Mouse (Mus musculus) midbrain, postnatal 0 days (tissue): ENCODE results near the gene Gsx1. TPM values are rescaled to one million over a fixed set of nuclear protein-coding genes. Genes with fewer than 3 reads are reported as not detected.

Experiments
- ATAC-seq: fragments of 200-750 bp; cut with Nextera tagmentation; 2 replicates; pipeline ENCODE4 v1.8.0; 2017; ENCODE audit warnings: moderate number of reproducible peaks, mild to moderate bottlenecking, moderate TSS enrichment, moderate library complexity; ENCODE audit not compliant: low FRiP score
- DNase-seq: peaks from one replicate; pipeline ENCODE4 v3.0.0-alpha.2; 2015; ENCODE audit warnings: low spot score
- H3K27ac ChIP-seq: fragments of 300-500 bp; sonication (generic); 2 replicates; pipeline ENCODE4 v1.5.1; 2014; ENCODE audit warnings: low read depth, mild to moderate bottlenecking, low read length, mixed read lengths
- H3K27me3 ChIP-seq: fragments of 300-500 bp; sonication (generic); 2 replicates; pipeline ENCODE4 v1.6.1; 2014; ENCODE audit warnings: low read length, control low read depth, mixed read lengths; ENCODE audit not compliant: insufficient read depth
- H3K36me3 ChIP-seq: fragments of 300-500 bp; sonication (generic); 2 replicates; pipeline ENCODE4 v1.6.1; 2014; ENCODE audit warnings: low read length, control low read depth, mixed read lengths; ENCODE audit not compliant: insufficient read depth
- H3K4me1 ChIP-seq: fragments of 300-500 bp; sonication (generic); 2 replicates; pipeline ENCODE4 v1.6.1; 2014; ENCODE audit warnings: mild to moderate bottlenecking, control low read depth, antibody characterized with exemption, low read length, mixed read lengths; ENCODE audit not compliant: insufficient read depth
- H3K4me2 ChIP-seq: fragments of 300-500 bp; sonication (generic); 2 replicates; pipeline ENCODE4 v1.6.1; 2014; ENCODE audit warnings: low read depth, mild to moderate bottlenecking, low read length, mixed read lengths; ENCODE audit not compliant: poor library complexity, severe bottlenecking
- H3K4me3 ChIP-seq: fragments of 300-500 bp; sonication (generic); 2 replicates; pipeline ENCODE4 v1.5.1; 2014; ENCODE audit warnings: low read depth, mild to moderate bottlenecking, low read length, moderate library complexity
- H3K9ac ChIP-seq: fragments of 300-500 bp; sonication (generic); replicated peaks from 2 replicates; pipeline ENCODE4 v1.6.1; 2014; ENCODE audit warnings: mild to moderate bottlenecking, low read length, moderate library complexity, mixed read lengths; ENCODE audit not compliant: poor library complexity, severe bottlenecking
- H3K9me3 ChIP-seq: fragments of 300-500 bp; sonication (generic); 2 replicates; pipeline ENCODE4 v1.6.1; 2016; ENCODE audit warnings: low read length, control low read depth
- CTCF ChIP-seq: IDR thresholded peaks from 2 replicates; pipeline ENCODE4 v1.5.1; 2016; ENCODE audit warnings: antibody characterized with exemption, mild to moderate bottlenecking
- WGBS: fragments of 180-500 bp; shearing (Covaris S2); extraction: QIAGEN DNeasy Blood & Tissue Kit; methylation state at CpG from one replicate; pipeline ENCODE4 v1.1.7; 2014; 5-methylcytosine and 5-hydroxymethylcytosine counted together
- polyA plus RNA-seq: library from polyadenylated mRNA; unstranded; fragments of >200 nt; fragmentation: Nextera tagmentation; extraction: Ambion mirVana; gene quantifications from 2 replicates; pipeline ENCODE4 v1.2.1, GENCODE M21; 2015
- total RNA-seq: library from RNA; depleted of rRNA; stranded (reverse); fragments of >200 nt; gene quantifications from 2 replicates; pipeline ENCODE4 v1.2.3, GENCODE M21; 2014

Gsx1 gene
- total and polyA plus RNA-seq, 2 experiments from 2014 or later: 2.3 to 3.0 TPM

DNA sequence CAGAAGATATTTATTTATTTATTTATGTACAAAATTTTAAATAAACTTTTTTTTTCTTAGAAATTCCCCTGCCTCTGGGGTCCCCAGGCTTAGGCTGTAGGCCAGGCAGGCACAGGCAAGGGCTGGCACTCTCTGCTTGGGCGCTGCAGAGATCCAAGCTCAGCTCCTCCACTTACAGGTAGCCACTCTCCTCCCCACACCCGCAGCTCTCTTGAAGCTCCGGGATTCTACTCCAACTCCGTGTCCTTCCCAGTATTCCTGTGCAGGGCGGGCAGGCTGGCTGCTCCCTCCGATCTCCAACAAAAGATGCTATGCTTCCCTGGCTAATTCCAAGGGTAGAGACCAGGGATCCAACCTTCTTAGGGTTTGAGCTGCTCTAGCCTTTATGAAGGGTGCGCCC lies 2.4 kb downstream of the Gsx1 start:
- DNase-seq (no peak), ATAC-seq (no peak)
- peaks cover 5% of the 10 kb centered on the region for H3K4me1 ChIP-seq
- H3K36me3 ChIP-seq: no peaks in the 10 kb centered on the region
- WGBS: 4% methylated on average over 7 of the region's 7 CpGs
- H3K4me3 ChIP-seq: 0 out of 2 replicates have a peak overlapping the region, but pooled peaks have one; percentile 3
- peaks cover 75% of the 10 kb centered on the region for H3K27me3 ChIP-seq
- no peak overlapping the region for H3K9ac ChIP-seq
- H3K4me2 ChIP-seq: no peak overlapping the region
- no peak overlapping the region for H3K27ac ChIP-seq
- TF ChIP-seq CTCF: no peak
- H3K9me3 ChIP-seq: no peaks in the 10 kb centered on the region

DNA sequence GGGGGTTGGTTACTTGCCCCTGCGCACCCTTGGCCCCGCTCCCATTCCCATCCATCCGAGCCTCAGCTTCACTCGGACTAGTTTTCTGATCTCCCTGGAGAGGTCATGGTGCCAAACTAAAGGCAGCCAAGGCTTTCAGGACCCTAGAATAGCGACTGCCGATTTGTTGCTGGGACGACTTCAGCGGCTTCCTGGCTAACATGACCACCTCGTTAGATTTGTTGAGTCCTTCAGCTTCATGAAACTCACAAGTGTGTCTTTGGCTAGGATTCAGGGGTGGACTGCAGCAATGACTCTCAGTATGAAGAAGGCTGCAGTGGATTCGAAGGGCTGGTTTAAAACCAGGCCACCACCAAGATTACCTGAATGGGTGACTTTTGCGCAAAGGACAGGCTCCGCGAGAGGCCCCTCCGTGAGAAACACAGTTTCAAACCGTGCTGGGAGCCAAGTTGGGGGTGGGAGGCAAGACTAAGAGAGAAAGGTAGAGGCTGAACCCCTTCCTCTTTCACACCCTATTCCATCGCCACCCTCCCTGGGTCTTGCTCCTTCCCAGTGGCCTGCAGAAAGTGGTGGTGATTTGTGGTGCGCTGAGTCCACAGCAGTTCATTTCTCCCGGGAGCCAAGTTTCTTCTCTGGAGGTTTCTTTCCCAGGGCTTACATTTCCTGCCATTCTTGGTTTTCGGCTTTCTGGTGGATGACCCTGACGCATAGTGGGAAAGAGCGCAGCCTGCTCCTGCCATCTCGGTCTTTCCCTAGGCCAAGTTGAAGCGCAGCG lies 3.5 kb downstream of the Gsx1 start:
- Histone ChIP-seq H3K4me1 (peaks cover 5% of the 10 kb centered on the region), H3K9me3 (no peaks in the 10 kb centered on the region), H3K27ac (no peak overlapping the region), H3K36me3 (no peaks in the 10 kb centered on the region), H3K4me2 (no peak overlapping the region), H3K4me3 (no peak overlapping the region), H3K9ac (no peak overlapping the region), H3K27me3 (peaks cover 73% of the 10 kb centered on the region)
- 9% methylated on average over 24 of the region's 24 CpGs for WGBS
- no peak for TF ChIP-seq CTCF
- peak; percentile 35 for DNase-seq
- ATAC-seq: no peak

DNA sequence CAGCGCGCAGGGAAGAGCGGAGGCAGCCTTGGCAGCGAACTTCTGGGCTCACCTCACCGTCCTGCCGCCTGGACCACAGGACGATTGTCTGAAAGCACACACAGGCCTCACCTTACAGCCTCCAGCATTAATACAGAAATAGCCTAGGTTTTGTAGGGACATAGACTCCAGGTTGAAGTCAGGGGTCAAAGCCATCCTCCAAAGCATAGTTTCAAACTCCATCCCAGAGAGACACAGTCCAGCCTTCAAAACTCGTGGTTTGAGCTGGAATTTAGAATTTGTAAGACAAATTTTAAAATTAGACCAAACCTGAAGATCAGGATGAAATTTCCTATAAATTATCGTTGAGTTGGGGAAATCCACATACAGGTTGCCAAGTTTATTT lies 4.1 kb downstream of the Gsx1 start:
- 10% methylated on average over 9 of the region's 9 CpGs for WGBS
- Histone ChIP-seq H3K4me2 (no peak overlapping the region), H3K36me3 (no peaks in the 10 kb centered on the region), H3K9ac (no peak overlapping the region), H3K4me3 (no peak overlapping the region), H3K27me3 (peaks cover 71% of the 10 kb centered on the region), H3K9me3 (no peaks in the 10 kb centered on the region), H3K27ac (no peak overlapping the region), H3K4me1 (peaks cover 5% of the 10 kb centered on the region)
- DNase-seq (no peak), ATAC-seq (no peak)
- TF ChIP-seq CTCF: no peak

DNA sequence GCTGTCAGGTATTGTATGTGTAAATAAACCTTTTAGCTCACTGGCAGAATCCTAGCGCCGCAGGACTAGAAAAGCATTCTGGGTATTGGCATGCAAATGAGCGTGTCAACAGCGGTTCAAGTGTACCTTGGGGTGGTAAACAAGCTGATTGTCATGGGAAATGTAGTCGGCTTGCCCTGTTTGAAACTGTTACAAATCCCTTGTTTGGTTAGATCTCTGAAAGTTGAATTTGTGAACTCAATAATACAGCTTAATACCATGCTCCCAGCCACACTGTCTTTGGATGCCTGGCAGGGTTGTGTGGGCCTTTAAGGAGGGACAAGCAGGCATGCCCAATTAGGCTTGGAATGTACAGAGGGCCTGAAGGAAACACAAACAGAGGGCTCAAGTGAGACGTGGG lies 16.4 kb downstream of the Gsx1 start:
- Histone ChIP-seq H3K4me2 (no peak overlapping the region), H3K27ac (no peak overlapping the region), H3K9ac (no peak overlapping the region), H3K4me1 (no peaks in the 10 kb centered on the region), H3K36me3 (no peaks in the 10 kb centered on the region), H3K4me3 (no peak overlapping the region), H3K9me3 (no peaks in the 10 kb centered on the region), H3K27me3 (no peaks in the 10 kb centered on the region)
- ATAC-seq: no peak
- no peak for TF ChIP-seq CTCF
- 7% methylated on average over 6 of the region's 6 CpGs for WGBS
- DNase-seq: no peak

DNA sequence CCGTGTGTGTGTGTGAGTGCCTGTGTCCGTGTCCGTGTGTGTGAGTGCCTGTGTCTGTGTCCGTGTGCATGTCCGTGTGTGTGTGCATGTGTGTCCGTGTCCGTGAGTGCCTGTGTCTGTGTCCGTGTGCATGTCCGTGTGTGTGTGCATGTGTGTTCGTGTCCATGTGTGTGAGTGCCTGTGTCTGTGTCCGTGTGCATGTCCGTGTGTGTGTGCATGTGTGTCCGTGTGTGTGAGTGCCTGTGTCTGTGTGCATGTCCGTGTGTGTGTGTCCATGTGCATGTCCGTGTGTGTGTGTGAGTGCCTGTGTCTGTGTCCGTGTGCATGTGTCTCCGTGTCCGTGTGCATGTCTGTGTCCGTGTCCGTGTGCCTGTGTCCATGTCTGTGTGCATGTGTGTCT lies 19.4 kb downstream of the Gsx1 start:
- Histone ChIP-seq H3K9ac (no peak overlapping the region), H3K4me2 (no peak overlapping the region), H3K4me3 (no peak overlapping the region), H3K27me3 (no peaks in the 10 kb centered on the region), H3K36me3 (no peaks in the 10 kb centered on the region), H3K4me1 (no peaks in the 10 kb centered on the region), H3K9me3 (no peaks in the 10 kb centered on the region), H3K27ac (no peak overlapping the region)
- no peak for TF ChIP-seq CTCF
- DNase-seq (no peak), ATAC-seq (no peak)
- 96% methylated on average over 20 of the region's 20 CpGs for WGBS

DNA sequence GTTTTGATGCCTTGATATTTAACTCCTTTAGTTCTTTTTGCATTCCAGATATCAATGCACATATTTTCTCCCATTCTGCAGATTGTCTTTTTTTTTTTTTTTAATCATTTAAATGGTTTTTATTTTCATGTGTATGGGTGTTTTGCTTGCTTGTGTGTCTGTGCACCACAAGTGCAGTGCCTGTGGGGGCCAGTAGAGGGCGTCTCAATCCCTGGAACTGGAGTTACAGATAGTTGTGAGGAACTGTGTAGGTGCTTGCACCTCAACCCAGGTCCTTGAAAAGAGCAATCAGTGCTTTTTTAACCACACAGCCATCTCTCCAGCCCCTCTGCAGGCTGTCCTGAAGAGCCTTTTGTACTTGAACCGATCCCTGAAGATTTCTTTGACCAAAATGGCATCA lies 20.0 kb downstream of the Gsx1 start:
- H3K4me1 ChIP-seq: no peaks in the 10 kb centered on the region
- no peaks in the 10 kb centered on the region for H3K27me3 ChIP-seq
- H3K4me2 ChIP-seq: no peak overlapping the region
- no peak overlapping the region for H3K27ac ChIP-seq
- DNase-seq: no peak
- ATAC-seq: no peak
- H3K9me3 ChIP-seq: no peaks in the 10 kb centered on the region
- no peak overlapping the region for H3K4me3 ChIP-seq
- H3K9ac ChIP-seq: no peak overlapping the region
- WGBS: 76% methylated on average over 2 of the region's 2 CpGs
- TF ChIP-seq CTCF: no peak
- no peaks in the 10 kb centered on the region for H3K36me3 ChIP-seq
